Mouse (Mus musculus) left cerebral cortex, adult 9 months (tissue): ENCODE results near the gene Cxcl12.

ENCODE experiments used
- DNase-seq, 2 experiments: peaks; one replicate each; pipeline ENCODE4 v3.0.0; 2022; ENCODE audit warnings: low spot score in 2 of 2

Cxcl12 gene

GRCm38 (mm10) chr6:117219911-117220481 lies 51.7 kb downstream of the Cxcl12 start:
- no peak for DNase-seq

DNA sequence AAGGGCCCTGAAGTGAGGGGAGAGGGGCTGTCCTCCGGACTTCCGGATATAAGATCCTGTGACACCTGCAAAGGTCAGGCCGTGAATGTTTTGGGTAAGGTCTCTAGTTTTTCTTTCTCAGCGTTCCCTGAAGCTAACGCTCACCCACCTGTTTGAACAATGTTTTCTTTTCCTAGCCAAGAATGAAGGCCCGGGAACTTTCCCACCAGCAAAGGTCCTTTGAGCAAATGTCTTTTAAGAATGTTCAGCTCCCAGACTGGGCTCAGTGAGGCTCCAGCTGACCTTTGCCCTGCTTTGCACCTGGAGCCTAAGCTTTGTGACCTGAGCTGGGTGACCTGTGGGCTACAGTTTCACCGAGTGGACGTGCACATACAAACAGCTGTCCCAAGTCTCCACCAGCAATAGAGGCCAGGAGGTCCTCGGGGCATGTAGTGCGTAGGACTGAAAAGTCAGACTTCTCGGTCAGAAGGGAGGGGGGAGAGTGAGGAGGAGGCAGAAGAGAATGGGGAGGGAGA lies 52.6 kb downstream of the Cxcl12 start:
- DNase-seq: no peak
